Mouse (Mus musculus) urinary bladder, postnatal 14 days (tissue): Measurements from ENCODE around the gene Sdf2l1.
A peak's percentile ranks its signal among the peaks of the same experiment; 100 is the strongest.

Experiments
- DNase-seq: peaks from one replicate; pipeline ENCODE4 v3.0.0; 2021; ENCODE audit warnings: low spot score

Sdf2l1 gene

GRCm38 (mm10) chr16:17124119-17124870 is 7.9 kb downstream of the Sdf2l1 start:
- no peak for DNase-seq

- DNase-seq: no peak
Observed at GRCm38 (mm10) chr16:17121569-17121968, 10.6 kb downstream of the Sdf2l1 start.

GRCm38 (mm10) chr16:17117309-17117799 is 14.8 kb downstream of the Sdf2l1 start:
- DNase-seq: no peak

- peak; percentile 64 for DNase-seq
Observed at GRCm38 (mm10) chr16:17110771-17111743, 21.1 kb downstream of the Sdf2l1 start, which contains the start of gene Ppil2. Gene Ppil2, minus strand, starts transcription at chr16:17111257.

- DNase-seq: no peak
Observed at GRCm38 (mm10) chr16:17104600-17104999, 27.6 kb downstream of the Sdf2l1 start.

- no peak for DNase-seq
Observed at GRCm38 (mm10) chr16:17102630-17103220, 29.5 kb downstream of the Sdf2l1 start.

GRCm38 (mm10) chr16:17096938-17097337 is 35.2 kb downstream of the Sdf2l1 start:
- no peak for DNase-seq

GRCm38 (mm10) chr16:17088346-17088745 is 43.8 kb downstream of the Sdf2l1 start:
- no peak for DNase-seq

- DNase-seq: no peak
Observed at GRCm38 (mm10) chr16:17086669-17087193, 45.5 kb downstream of the Sdf2l1 start.

- DNase-seq: no peak
Observed at GRCm38 (mm10) chr16:17086241-17086640, 45.9 kb downstream of the Sdf2l1 start.

GRCm38 (mm10) chr16:17085636-17086035 is 46.5 kb downstream of the Sdf2l1 start:
- peak; percentile 61 for DNase-seq

GRCm38 (mm10) chr16:17082121-17082792 is 49.9 kb downstream of the Sdf2l1 start:
- DNase-seq: no peak
